Mouse (Mus musculus) midbrain, embryonic 16.5 days (tissue): Measurements from ENCODE around the gene Parp8. TPM values are rescaled to one million over a fixed set of nuclear protein-coding genes. Genes with fewer than 3 reads are reported as not detected.

Source experiments
- ATAC-seq: fragments of 200-750 bp; cut with Nextera tagmentation; 2 replicates; pipeline ENCODE4 v1.8.0; 2017; ENCODE audit warnings: moderate TSS enrichment
- H3K27ac ChIP-seq: fragments of 300-500 bp; sonication (generic); 2 replicates; pipeline ENCODE4 v1.5.1; 2014; ENCODE audit warnings: mild to moderate bottlenecking, low read length, mixed read lengths
- H3K27me3 ChIP-seq: fragments of 300-500 bp; sonication (generic); 2 replicates; pipeline ENCODE4 v1.6.1; 2014; ENCODE audit warnings: low read depth, low read length, mixed read lengths; ENCODE audit not compliant: control insufficient read depth, insufficient read depth
- H3K36me3 ChIP-seq: fragments of 300-500 bp; sonication (generic); 2 replicates; pipeline ENCODE4 v1.6.1; 2014; ENCODE audit warnings: mild to moderate bottlenecking, low read length, moderate library complexity, mixed read lengths; ENCODE audit not compliant: control insufficient read depth, insufficient read depth
- H3K4me1 ChIP-seq: fragments of 300-500 bp; sonication (generic); 2 replicates; pipeline ENCODE4 v1.6.1; 2014; ENCODE audit warnings: mild to moderate bottlenecking, low read length, mixed read lengths; ENCODE audit not compliant: control insufficient read depth, insufficient read depth
- H3K4me2 ChIP-seq: fragments of 300-500 bp; sonication (generic); 2 replicates; pipeline ENCODE4 v1.6.1; 2014; ENCODE audit warnings: mild to moderate bottlenecking, low read length, mixed read lengths
- H3K4me3 ChIP-seq: fragments of 300-500 bp; sonication (generic); 2 replicates; pipeline ENCODE4 v1.5.1; 2014; ENCODE audit warnings: low read depth, mild to moderate bottlenecking, low read length, moderate library complexity, mixed read lengths
- H3K9ac ChIP-seq: fragments of 300-500 bp; sonication (generic); 2 replicates; pipeline ENCODE4 v1.6.1; 2014; ENCODE audit warnings: low read depth, low read length, mixed read lengths
- H3K9me3 ChIP-seq: fragments of 300-500 bp; sonication (generic); replicated peaks from 2 replicates; pipeline ENCODE4 v1.6.1; 2014; ENCODE audit warnings: mild to moderate bottlenecking, low read length, mixed read lengths; ENCODE audit not compliant: control insufficient read depth, poor library complexity, severe bottlenecking
- WGBS: fragments of 180-500 bp; shearing (Covaris S2); extraction: QIAGEN DNeasy Blood & Tissue Kit; methylation state at CpG from one replicate; pipeline ENCODE4 v1.1.7; 2014; 5-methylcytosine and 5-hydroxymethylcytosine counted together
- polyA plus RNA-seq: library from polyadenylated mRNA; unstranded; fragments of >200 nt; fragmentation: Nextera tagmentation; extraction: Ambion mirVana; gene quantifications from 2 replicates; pipeline ENCODE4 v1.2.1, GENCODE M21; 2015

Gene Parp8
- polyA plus RNA-seq, 1 experiment from 2014 or later, result 33.7 TPM

DNA sequence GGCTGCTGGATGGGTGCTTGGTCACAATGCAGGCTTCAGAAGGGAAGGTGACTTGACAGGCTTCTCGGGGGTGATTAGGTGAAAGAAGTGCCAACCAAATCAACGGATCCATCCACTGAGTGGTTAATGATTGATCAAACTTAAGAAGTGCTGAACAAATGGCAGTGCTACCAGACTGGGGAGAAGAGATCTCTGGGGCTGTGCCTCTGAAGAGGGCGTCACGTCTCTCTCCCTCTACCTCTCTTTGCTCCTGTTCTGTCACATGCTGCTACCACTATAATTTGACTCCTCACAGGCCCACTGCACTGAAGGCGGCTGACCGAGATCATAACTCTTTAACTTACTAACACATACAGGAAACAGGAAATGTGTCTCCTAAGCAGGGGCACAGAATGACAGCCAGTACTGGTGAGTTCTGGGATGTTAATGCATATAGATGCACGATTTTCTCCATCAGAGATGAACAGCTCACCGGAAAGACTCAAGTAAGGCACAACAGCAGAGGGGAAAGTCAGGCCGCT is 140.9 kb downstream of the Parp8 start:
- Histone ChIP-seq H3K4me1 (no peaks in the 10 kb centered on the region), H3K9ac (no peak overlapping the region), H3K27ac (no peak overlapping the region), H3K9me3 (no peaks in the 10 kb centered on the region), H3K4me3 (no peak overlapping the region), H3K27me3 (no peaks in the 10 kb centered on the region), H3K4me2 (no peak overlapping the region), H3K36me3 (no peaks in the 10 kb centered on the region)
- WGBS, result 92% methylated on average over 9 of the region's 9 CpGs
- ATAC-seq, result no peak

DNA sequence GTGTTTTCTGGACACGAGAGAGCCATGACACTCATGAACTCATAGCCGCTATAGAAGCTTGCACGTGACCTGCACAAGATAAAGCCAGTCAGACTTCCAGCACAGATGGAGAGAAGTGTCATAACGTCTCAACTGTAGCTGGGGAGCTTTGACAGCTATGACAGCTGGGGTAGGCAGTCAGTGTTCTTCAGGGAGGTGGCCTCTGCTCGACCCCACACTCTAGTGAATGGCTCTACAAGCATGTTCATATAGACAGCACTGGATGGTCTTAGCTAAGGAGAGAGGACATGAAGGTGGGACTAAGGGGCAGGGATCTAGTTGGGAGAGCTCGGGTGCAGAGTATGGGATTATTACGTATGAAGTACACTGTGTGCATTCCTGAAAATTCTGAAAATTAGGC is 143.1 kb downstream of the Parp8 start:
- H3K4me3 ChIP-seq, result no peak overlapping the region
- H3K4me1 ChIP-seq, result no peaks in the 10 kb centered on the region
- peak; percentile 33; the same call in 1 of the 2 replicates for ATAC-seq
- WGBS, result 90% methylated on average over 7 of the region's 7 CpGs
- no peaks in the 10 kb centered on the region for H3K36me3 ChIP-seq
- H3K27ac ChIP-seq, result no peak overlapping the region
- H3K27me3 ChIP-seq, result no peaks in the 10 kb centered on the region
- H3K9ac ChIP-seq, result no peak overlapping the region
- no peaks in the 10 kb centered on the region for H3K9me3 ChIP-seq
- H3K4me2 ChIP-seq, result no peak overlapping the region

DNA sequence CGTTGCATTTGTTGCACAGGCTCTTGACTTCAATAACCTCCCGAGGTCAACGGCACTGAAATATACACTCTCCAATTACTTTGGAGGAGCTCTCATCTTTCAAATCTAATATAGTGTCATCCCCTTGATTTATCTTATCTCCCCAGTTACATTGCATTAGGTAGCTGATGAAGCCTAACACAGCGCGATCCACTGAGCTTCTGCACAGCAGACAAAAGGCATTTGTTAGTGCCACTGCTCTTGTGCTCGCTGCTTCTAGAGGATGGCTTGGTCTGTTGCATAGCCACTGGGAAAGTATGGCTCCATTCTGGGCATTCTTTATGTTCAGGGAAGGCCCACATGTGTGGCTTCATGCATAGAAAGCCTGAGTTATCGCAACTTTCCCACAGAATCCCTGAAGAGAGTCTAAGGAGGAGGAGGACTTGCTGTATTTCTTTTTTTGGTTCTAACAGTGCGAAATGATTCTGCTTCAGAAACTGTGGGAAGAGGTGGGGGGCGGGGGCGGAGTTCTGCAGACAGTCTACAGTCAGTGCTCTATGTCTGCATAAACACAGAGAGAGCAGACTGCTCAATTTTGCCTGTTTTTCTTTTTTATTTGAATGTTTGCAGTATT is 145.7 kb downstream of the Parp8 start:
- Histone ChIP-seq H3K9ac (no peak overlapping the region), H3K27me3 (no peaks in the 10 kb centered on the region), H3K36me3 (no peaks in the 10 kb centered on the region; the same call in 1 of the 2 replicates), H3K9me3 (no peaks in the 10 kb centered on the region), H3K4me2 (no peak overlapping the region), H3K27ac (no peak overlapping the region), H3K4me1 (no peaks in the 10 kb centered on the region), H3K4me3 (no peak overlapping the region)
- 85% methylated on average over 10 of the region's 10 CpGs for WGBS
- 0 out of 2 replicates have a peak, but pooled peaks have one; percentile 31 for ATAC-seq

DNA sequence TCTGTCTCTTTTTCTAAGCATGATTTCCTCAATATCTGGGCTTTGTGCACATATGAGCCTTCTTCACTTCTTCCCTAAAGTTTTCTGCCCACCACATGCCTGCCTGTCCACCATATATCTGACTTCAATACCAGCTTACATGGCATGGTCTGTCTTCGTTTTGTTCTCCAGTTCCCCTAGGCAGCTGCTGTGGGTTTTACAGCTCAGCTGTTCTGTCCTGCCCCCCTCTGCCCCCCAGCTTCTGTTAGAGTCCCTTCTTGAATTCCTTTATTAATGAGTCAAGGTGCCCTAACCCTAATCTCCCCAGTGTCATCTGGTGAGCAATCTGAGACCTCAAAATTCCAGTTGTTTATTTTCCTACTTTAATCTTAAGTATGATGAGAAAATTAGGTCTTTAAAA is 155.1 kb downstream of the Parp8 start:
- Histone ChIP-seq H3K9ac (no peak overlapping the region), H3K9me3 (no peaks in the 10 kb centered on the region), H3K4me2 (no peak overlapping the region), H3K4me1 (no peaks in the 10 kb centered on the region), H3K27ac (no peak overlapping the region), H3K27me3 (no peaks in the 10 kb centered on the region), H3K4me3 (no peak overlapping the region), H3K36me3 (peaks cover 12% of the 10 kb centered on the region; the same call in 1 of the 2 replicates)
- ATAC-seq, result no peak
- WGBS, result 72% methylated on average over 1 of the region's 1 CpGs

DNA sequence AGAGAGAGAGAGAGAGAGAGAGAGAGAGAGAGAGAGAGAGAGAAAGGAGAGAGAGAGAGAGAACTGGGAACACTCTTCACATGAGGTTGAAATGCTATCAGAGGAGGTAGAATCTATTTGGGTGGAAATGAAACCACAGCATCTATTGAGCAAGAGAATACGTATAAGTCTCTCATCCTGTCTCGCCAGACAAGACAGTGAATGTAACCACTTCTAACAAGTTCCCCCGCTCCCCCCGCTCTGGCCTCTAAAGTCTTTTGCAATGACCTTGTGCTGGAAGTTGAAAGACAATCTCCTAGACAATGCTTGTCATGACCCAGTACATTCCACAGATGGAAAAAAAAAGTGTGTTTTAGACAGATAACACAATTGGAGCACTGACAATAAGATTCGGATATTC is 181.4 kb downstream of the Parp8 start:
- no peak overlapping the region for H3K4me2 ChIP-seq
- no peaks in the 10 kb centered on the region for H3K36me3 ChIP-seq
- no peaks in the 10 kb centered on the region for H3K4me1 ChIP-seq
- H3K27me3 ChIP-seq, result no peaks in the 10 kb centered on the region
- WGBS, result 77% methylated on average over 5 of the region's 5 CpGs
- no peaks in the 10 kb centered on the region for H3K9me3 ChIP-seq
- no peak overlapping the region for H3K4me3 ChIP-seq
- no peak overlapping the region for H3K9ac ChIP-seq
- ATAC-seq, result no peak
- no peak overlapping the region for H3K27ac ChIP-seq

DNA sequence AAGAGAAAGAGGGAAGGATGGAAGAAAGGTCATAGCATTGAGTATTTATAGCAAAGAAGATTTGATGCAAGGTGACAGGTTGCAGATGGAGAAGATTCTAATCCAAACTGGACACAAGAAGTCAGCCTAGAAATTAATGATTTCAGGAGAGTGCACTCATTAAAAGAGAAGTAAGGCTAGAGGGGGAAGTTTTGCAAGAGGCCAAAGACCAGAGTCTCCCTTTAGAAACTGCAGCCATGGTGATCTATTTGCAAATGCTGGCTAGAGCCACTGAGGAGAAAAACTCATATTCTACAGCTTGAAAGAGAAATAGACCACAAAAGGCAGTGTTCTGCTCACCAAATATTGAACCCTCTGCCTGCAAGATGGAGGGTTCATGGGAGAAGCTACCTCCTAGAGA is 194.4 kb downstream of the Parp8 start:
- no peak for ATAC-seq
- no peaks in the 10 kb centered on the region for H3K36me3 ChIP-seq
- no peak overlapping the region for H3K4me2 ChIP-seq
- H3K9me3 ChIP-seq, result no peaks in the 10 kb centered on the region
- H3K27ac ChIP-seq, result no peak overlapping the region
- H3K9ac ChIP-seq, result no peak overlapping the region
- H3K4me1 ChIP-seq, result no peaks in the 10 kb centered on the region
- no peaks in the 10 kb centered on the region for H3K27me3 ChIP-seq
- no peak overlapping the region for H3K4me3 ChIP-seq

DNA sequence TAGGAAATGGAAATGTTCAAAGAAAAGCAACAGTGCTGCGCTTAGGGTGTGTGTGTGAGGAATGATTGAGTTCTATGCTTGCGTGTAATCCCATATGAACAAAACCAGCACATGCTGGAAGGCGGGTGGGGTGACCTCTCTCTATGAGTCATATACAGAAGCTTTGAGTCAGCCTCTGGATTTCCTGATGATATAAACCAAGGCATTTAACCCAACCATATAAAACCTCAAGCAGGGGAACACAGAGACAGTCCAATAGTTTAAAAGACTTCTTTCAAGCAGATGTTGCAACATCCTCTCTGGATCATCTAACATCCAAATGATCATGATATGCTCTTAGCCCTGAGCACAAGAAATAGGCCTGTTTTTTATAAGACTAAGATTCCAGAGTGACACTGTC is 196.3 kb downstream of the Parp8 start:
- Histone ChIP-seq H3K27ac (no peak overlapping the region), H3K9ac (no peak overlapping the region), H3K27me3 (no peaks in the 10 kb centered on the region), H3K4me1 (no peaks in the 10 kb centered on the region), H3K36me3 (no peaks in the 10 kb centered on the region), H3K4me2 (no peak overlapping the region), H3K4me3 (no peak overlapping the region), H3K9me3 (no peaks in the 10 kb centered on the region)
- ATAC-seq, result no peak
- 92% methylated on average over 3 of the region's 3 CpGs for WGBS

DNA sequence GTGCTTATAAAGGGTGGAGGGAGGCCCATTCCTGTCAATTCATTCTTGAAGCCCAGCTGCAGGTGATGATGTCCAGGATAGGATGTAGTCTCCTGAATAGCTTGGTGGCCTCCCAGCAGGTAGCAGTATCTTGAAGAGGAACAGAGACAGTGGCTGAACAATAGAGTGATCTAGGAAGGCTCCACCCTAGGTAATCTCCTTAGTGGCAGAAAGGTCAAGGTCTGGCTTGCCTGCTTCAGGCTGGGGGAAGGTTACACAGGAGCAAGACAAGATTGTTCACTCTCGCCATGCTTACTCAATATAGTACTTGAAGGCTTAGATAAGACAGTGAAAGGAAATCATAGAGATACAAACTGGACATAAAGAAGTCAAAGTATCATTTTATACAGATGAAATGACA is 213.9 kb downstream of the Parp8 start:
- Histone ChIP-seq H3K4me3 (no peak overlapping the region), H3K4me2 (no peak overlapping the region), H3K4me1 (no peaks in the 10 kb centered on the region), H3K27me3 (no peaks in the 10 kb centered on the region), H3K9me3 (no peaks in the 10 kb centered on the region), H3K9ac (no peak overlapping the region), H3K36me3 (no peaks in the 10 kb centered on the region), H3K27ac (no peak overlapping the region)
- WGBS, result 74% methylated on average over 1 of the region's 1 CpGs
- no peak for ATAC-seq
